Mouse (Mus musculus) lung, postnatal 0 days (tissue): ENCODE results near the gene Dpm3.

Experiments used
- CTCF ChIP-seq: IDR thresholded peaks from 2 replicates; pipeline ENCODE4 v1.5.1; 2016; ENCODE audit warnings: antibody characterized with exemption, mild to moderate bottlenecking
- EP300 ChIP-seq: IDR thresholded peaks from 2 replicates; pipeline ENCODE4 v1.6.1; 2016; ENCODE audit warnings: antibody characterized with exemption, mild to moderate bottlenecking, control low read depth

DNA sequence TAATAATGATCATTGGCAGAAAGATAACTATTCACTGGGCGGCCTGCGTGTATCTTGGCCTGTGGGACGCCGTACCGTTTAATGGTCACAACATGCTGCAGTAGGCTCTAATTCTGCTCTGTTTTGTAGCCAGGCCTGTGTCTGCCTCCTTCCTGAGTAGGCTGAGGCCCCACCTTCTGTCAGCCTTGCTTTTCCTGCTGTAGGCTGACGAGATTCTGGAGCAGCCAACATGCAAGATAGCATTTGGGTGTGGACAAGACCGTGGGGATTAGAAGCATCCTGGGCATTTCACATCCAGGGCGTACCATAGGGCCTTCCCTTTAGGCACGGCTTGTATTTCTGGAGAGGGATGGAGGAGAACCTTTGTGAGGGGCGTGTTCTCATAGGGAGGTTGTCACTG is 3.3 kb downstream of the Dpm3 start:
- no peak for TF ChIP-seq CTCF
- TF ChIP-seq EP300 = peak; percentile 64; the same call in 1 of the 2 replicates
